Mouse (Mus musculus) neural tube, embryonic 11.5 days (tissue): ENCODE measurements around the gene Cox5b. TPM values are rescaled to one million over a fixed set of nuclear protein-coding genes. Genes with fewer than 3 reads are reported as not detected.

ENCODE experiments used
- ATAC-seq: fragments of 200-750 bp; cut with Nextera tagmentation; 2 replicates; pipeline ENCODE4 v1.8.0; 2017; ENCODE audit warnings: moderate number of reproducible peaks, mild to moderate bottlenecking, moderate TSS enrichment, moderate library complexity; ENCODE audit not compliant: insufficient read depth, low FRiP score, low TSS enrichment
- DNase-seq: peaks from one replicate; pipeline ENCODE4 v3.0.0-alpha.2; 2015; ENCODE audit warnings: low spot score
- H3K27ac ChIP-seq: fragments of 300-500 bp; sonication (generic); 2 replicates; pipeline ENCODE4 v1.5.1; 2014; ENCODE audit warnings: low read depth, mild to moderate bottlenecking, low read length
- H3K27me3 ChIP-seq: fragments of 300-500 bp; sonication (generic); 2 replicates; pipeline ENCODE4 v1.6.1; 2014; ENCODE audit warnings: mild to moderate bottlenecking, low read length, mixed read lengths; ENCODE audit not compliant: control insufficient read depth, insufficient read depth
- H3K36me3 ChIP-seq: fragments of 300-500 bp; sonication (generic); 2 replicates; pipeline ENCODE4 v1.6.1; 2014; ENCODE audit warnings: mild to moderate bottlenecking, low read length, moderate library complexity, mixed read lengths; ENCODE audit not compliant: control insufficient read depth, insufficient read depth
- H3K4me1 ChIP-seq: fragments of 300-500 bp; sonication (generic); 2 replicates; pipeline ENCODE4 v1.6.1; 2014; ENCODE audit warnings: low read length, mixed read lengths; ENCODE audit not compliant: control insufficient read depth, insufficient read depth
- H3K4me2 ChIP-seq: fragments of 300-500 bp; sonication (generic); 2 replicates; pipeline ENCODE4 v1.6.1; 2014; ENCODE audit warnings: low read depth, mild to moderate bottlenecking, moderate library complexity
- H3K4me3 ChIP-seq: fragments of 300-500 bp; sonication (generic); 2 replicates; pipeline ENCODE4 v1.5.1; 2014; ENCODE audit warnings: low read depth, low read length
- H3K9ac ChIP-seq: fragments of 300-500 bp; sonication (generic); 2 replicates; pipeline ENCODE4 v1.6.1; 2014; ENCODE audit warnings: mild to moderate bottlenecking, low read length
- H3K9me3 ChIP-seq: fragments of 300-500 bp; sonication (generic); 2 replicates; pipeline ENCODE4 v1.6.1; 2016; ENCODE audit warnings: low read length; ENCODE audit not compliant: control insufficient read depth
- WGBS: fragments of 180-500 bp; shearing (Covaris S2); extraction: QIAGEN DNeasy Blood & Tissue Kit; methylation state at CpG from one replicate; pipeline ENCODE4 v1.1.7; 2014; 5-methylcytosine and 5-hydroxymethylcytosine counted together
- polyA plus RNA-seq: library from polyadenylated mRNA; unstranded; fragments of >200 nt; fragmentation: Nextera tagmentation; extraction: Ambion mirVana; gene quantifications from 2 replicates; pipeline ENCODE4 v1.2.1, GENCODE M21; 2014

Gene Cox5b
- polyA plus RNA-seq: 528 and 531 TPM in 2 replicates

DNA sequence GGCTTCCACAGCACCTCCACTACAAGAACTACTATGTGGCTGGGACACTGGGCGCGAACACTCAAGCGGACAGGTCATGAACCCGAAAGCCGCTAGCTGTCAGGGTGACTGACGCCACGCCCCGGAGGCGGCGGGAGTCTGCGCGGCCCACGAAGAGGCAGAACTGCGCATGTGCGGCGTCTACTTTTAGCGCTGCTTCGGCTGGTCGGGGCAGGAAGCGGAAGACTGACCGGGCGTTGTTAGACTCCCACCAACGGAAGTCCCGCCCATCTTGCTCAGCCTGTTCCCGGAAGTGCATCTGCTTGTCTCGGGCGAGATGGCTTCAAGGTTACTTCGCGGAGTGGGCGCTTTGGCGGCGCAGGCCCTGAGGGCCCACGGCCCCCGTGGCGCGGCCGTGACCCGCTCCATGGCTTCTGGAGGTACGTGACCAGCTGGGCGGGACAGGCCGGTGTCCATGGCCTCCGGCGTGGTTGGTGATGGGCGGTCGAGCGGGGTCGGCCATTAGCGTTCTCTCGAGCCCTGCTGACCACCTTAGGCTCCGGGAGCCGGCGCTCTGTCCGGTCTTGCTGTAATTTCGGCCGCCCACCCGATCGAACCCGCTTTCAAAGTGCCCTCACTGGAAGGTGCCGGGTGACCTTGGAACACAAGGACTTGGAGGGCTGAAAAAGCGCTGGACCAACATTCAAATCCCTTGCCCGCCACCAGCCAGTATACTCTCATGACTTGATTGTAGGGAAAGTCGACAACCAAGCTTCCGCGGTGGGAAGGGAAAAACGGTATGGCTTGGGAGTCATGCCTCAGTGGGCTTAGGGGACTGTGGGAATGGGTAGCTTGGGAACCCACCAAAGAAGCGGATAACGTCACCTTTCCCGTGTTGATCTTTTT, at the start of gene Cox5b:
Cox5b (plus strand) TSS at position 179 of the 885 bp plus-strand sequence.
- WGBS: under 1% methylated on average over 63 of the region's 68 CpGs
- Histone ChIP-seq H3K9ac (peak within 1 kb of the TSS; percentile 73), H3K9me3 (no peaks in the 10 kb centered on the region), H3K36me3 (peaks cover 2% of the 10 kb centered on the region; the same call in 1 of the 2 replicates), H3K27ac (no peak within 1 kb of the TSS), H3K4me3 (peak within 1 kb of the TSS; percentile 87), H3K27me3 (no peaks in the 10 kb centered on the region), H3K4me2 (peak within 1 kb of the TSS; percentile 86), H3K4me1 (peaks cover 7% of the 10 kb centered on the region)
- DNase-seq (peak; percentile 98), ATAC-seq (peak; percentile 95)

DNA sequence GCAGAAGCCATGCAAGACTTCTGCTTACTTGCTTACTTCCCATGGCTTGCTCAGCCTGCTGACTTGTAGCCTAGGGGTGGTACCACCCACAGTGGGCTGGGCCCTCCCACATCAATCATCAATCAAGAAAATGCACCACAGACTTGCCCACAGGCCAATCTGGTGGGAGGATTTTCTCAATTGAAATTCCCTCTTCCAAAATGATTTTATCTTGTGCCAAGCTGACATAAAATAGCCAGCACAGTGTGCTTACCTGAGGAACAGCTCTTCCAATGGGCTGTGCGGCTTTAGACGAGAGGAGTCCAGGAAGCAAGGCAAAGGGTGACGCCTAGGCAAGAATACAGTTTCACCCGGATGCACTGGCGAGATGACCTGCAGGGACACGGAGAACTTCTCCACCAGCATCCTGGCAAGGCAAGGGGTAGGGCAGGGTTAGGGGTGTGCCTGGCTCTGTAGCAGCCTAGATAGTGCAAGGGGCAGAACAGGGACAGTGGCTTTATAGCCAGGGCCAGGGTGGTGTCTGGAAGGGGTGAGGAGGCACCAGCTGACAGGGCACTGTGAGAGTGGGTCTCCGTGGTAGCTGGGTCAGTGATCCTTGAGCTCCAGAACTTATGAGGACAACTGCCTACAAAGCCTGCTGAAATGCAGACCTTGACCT, 47.2 kb upstream of the Cox5b start:
- H3K4me3 ChIP-seq: no peak overlapping the region
- H3K27me3 ChIP-seq: no peaks in the 10 kb centered on the region
- H3K4me2 ChIP-seq: no peak overlapping the region
- H3K27ac ChIP-seq: no peak overlapping the region
- WGBS: 92% methylated on average over 7 of the region's 7 CpGs
- DNase-seq (no peak), ATAC-seq (no peak)
- H3K36me3 ChIP-seq: no peaks in the 10 kb centered on the region
- no peaks in the 10 kb centered on the region for H3K9me3 ChIP-seq
- no peaks in the 10 kb centered on the region for H3K4me1 ChIP-seq
- H3K9ac ChIP-seq: no peak overlapping the region

- Histone ChIP-seq H3K27me3 (no peaks in the 10 kb centered on the region), H3K4me2 (no peak overlapping the region), H3K4me1 (no peaks in the 10 kb centered on the region), H3K36me3 (no peaks in the 10 kb centered on the region), H3K4me3 (no peak overlapping the region), H3K9me3 (no peaks in the 10 kb centered on the region), H3K27ac (no peak overlapping the region), H3K9ac (no peak overlapping the region)
- no peak for DNase-seq
- no peak for ATAC-seq
- 88% methylated on average over 9 of the region's 9 CpGs for WGBS
Measured at GRCm38 (mm10) chr1:36644615-36645007, 46.6 kb upstream of the Cox5b start.

DNA sequence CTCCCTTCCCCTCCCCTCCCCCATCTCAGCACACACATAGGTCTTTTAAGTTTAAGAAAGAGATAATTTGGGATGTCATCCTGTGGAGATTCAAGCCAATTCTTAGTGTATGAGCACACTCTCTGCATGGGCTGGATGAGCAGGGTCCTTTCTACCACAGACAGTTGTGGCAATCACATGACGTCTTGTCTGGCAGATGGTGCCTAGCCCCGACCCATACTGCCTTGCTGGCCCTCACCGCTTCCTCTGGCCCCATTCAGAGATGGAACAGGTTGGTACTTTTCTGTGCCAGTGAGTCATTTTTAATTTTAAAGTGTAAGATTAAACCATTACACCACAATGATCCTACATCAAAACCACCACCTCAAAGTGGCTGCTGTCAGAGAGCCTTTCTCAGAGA, 45.0 kb upstream of the Cox5b start:
- DNase-seq (no peak), ATAC-seq (no peak)
- no peaks in the 10 kb centered on the region for H3K36me3 ChIP-seq
- H3K4me3 ChIP-seq: no peak overlapping the region
- 84% methylated on average over 3 of the region's 3 CpGs for WGBS
- H3K9ac ChIP-seq: no peak overlapping the region
- H3K27ac ChIP-seq: no peak overlapping the region
- H3K4me2 ChIP-seq: no peak overlapping the region
- no peaks in the 10 kb centered on the region for H3K9me3 ChIP-seq
- H3K27me3 ChIP-seq: no peaks in the 10 kb centered on the region
- no peaks in the 10 kb centered on the region for H3K4me1 ChIP-seq

- ATAC-seq (no peak), DNase-seq (no peak)
- Histone ChIP-seq H3K27me3 (no peaks in the 10 kb centered on the region), H3K4me1 (no peaks in the 10 kb centered on the region), H3K9ac (no peak overlapping the region), H3K4me3 (no peak overlapping the region), H3K36me3 (no peaks in the 10 kb centered on the region), H3K27ac (no peak overlapping the region), H3K4me2 (no peak overlapping the region), H3K9me3 (no peaks in the 10 kb centered on the region)
- 65% methylated on average over 5 of the region's 5 CpGs for WGBS
Measured at GRCm38 (mm10) chr1:36647631-36648030, 43.6 kb upstream of the Cox5b start.

DNA sequence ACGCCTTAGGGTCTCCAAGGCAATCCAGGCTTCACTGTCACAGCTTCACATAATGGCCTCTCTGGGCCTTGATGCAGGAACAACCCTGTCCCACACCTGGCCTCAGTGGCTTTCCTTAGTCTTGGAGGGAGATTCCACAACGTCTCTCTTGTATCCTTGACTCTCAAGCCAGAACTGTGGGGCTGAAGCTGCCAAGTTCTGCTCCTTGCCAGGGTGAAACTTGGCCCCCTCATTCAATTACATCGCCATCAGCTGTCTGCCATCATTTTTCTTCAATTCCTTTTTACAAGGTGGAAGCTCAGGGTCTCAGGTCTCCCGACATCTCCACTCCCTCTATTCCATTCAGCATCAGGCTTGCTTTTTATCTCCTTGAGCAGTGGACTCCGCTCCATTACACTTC, 36.2 kb upstream of the Cox5b start:
- Histone ChIP-seq H3K9me3 (no peaks in the 10 kb centered on the region), H3K4me2 (no peak overlapping the region), H3K4me1 (no peaks in the 10 kb centered on the region), H3K9ac (no peak overlapping the region), H3K27me3 (no peaks in the 10 kb centered on the region), H3K27ac (no peak overlapping the region), H3K36me3 (no peaks in the 10 kb centered on the region), H3K4me3 (no peak overlapping the region)
- ATAC-seq: no peak
- DNase-seq: no peak
- 89% methylated on average over 5 of the region's 5 CpGs for WGBS

GRCm38 (mm10) chr1:36656233-36656632, 35.0 kb upstream of the Cox5b start:
- H3K4me1 ChIP-seq: no peaks in the 10 kb centered on the region

GRCm38 (mm10) chr1:36657658-36658415, 33.4 kb upstream of the Cox5b start:
- DNase-seq: no peak

More at GRCm38 (mm10) chr1:36656233-36656632, 35.0 kb upstream of the Cox5b start:
- no peaks in the 10 kb centered on the region for H3K9me3 ChIP-seq
- no peak for DNase-seq
- no peak for ATAC-seq
- H3K4me2 ChIP-seq: no peak overlapping the region
- H3K36me3 ChIP-seq: no peaks in the 10 kb centered on the region
- no peak overlapping the region for H3K27ac ChIP-seq
- H3K4me3 ChIP-seq: no peak overlapping the region
- WGBS: 89% methylated on average over 3 of the region's 3 CpGs
- H3K27me3 ChIP-seq: no peaks in the 10 kb centered on the region
- no peak overlapping the region for H3K9ac ChIP-seq

More at GRCm38 (mm10) chr1:36657658-36658415, 33.4 kb upstream of the Cox5b start:
- H3K4me3 ChIP-seq: no peak overlapping the region
- no peak for ATAC-seq
- H3K4me1 ChIP-seq: no peaks in the 10 kb centered on the region
- no peak overlapping the region for H3K27ac ChIP-seq
- H3K9ac ChIP-seq: no peak overlapping the region
- H3K36me3 ChIP-seq: no peaks in the 10 kb centered on the region
- no peak overlapping the region for H3K4me2 ChIP-seq
- H3K27me3 ChIP-seq: no peaks in the 10 kb centered on the region
- no peaks in the 10 kb centered on the region for H3K9me3 ChIP-seq
- WGBS: 79% methylated on average over 4 of the region's 4 CpGs
